Mouse (Mus musculus) liver, embryonic 14.5 days (tissue): Measurements from ENCODE around the gene Jup.

ENCODE experiments used
- CTCF ChIP-seq: IDR thresholded peaks from 2 replicates; pipeline ENCODE4 v1.5.1; 2016; ENCODE audit warnings: antibody characterized with exemption, low read depth, control low read depth
- EP300 ChIP-seq: IDR thresholded peaks from 2 replicates; pipeline ENCODE4 v1.6.1; 2016; ENCODE audit warnings: antibody characterized with exemption, low read depth

DNA sequence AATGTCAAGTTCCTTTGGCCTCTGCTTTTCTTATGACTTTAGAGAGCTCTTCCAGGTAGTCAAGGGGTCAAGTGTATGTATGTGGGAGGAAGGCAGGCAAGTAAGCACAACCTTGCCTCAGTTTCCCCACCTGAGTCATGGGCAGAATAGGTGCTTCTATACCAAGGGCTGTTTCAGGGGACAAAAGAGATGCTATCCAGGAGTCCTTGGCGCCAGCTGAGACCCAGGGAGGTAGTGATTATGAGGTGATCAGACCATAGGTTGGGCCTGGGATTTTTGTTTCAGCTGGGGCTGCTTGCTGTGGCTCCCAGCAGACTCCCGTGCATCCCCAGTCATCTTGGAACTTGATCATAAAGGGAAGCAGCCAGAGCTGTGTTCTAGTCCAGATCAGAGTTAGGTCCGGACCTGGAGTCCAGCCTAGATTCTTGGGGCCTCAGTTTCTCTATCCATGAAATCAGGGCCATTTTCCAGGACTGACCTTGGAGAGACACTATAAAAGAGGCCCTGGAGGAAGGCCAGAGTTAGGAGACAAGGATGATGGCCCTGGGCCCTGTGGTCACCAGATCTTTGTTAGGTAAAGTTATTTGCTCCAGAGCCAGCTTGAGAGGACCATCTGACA is 7.0 kb upstream of the Jup start:
- TF ChIP-seq CTCF (no peak), EP300 (no peak)
